Mouse (Mus musculus): ENCODE measurements around the gene H2-Ob.

The H2-Ob gene

GRCm38 (mm10) chr17:34287648-34288047 lies 48.9 kb downstream of the H2-Ob start, which contains the start of gene H2-Aa:
TSS of gene H2-Aa (minus strand) at chr17:34287823.
- peak; percentile 91 for DNase-seq

GRCm38 (mm10) chr17:34288131-34288530 lies 49.4 kb downstream of the H2-Ob start:
- no peak for DNase-seq

- peak; percentile 83 for DNase-seq
Observed at GRCm38 (mm10) chr17:34291609-34292008, 52.9 kb downstream of the H2-Ob start.

GRCm38 (mm10) chr17:34292570-34292969 lies 53.9 kb downstream of the H2-Ob start:
- no peak for DNase-seq

GRCm38 (mm10) chr17:34293533-34293932 lies 54.8 kb downstream of the H2-Ob start:
- DNase-seq: no peak

- no peak for DNase-seq
Observed at GRCm38 (mm10) chr17:34294249-34294648, 55.5 kb downstream of the H2-Ob start.

- DNase-seq: no peak
Observed at GRCm38 (mm10) chr17:34295307-34295706, 56.6 kb downstream of the H2-Ob start.

- DNase-seq: peak; percentile 79
Observed at GRCm38 (mm10) chr17:34295891-34296794, 57.4 kb downstream of the H2-Ob start.

- no peak for DNase-seq
Observed at GRCm38 (mm10) chr17:34299356-34299755, 60.7 kb downstream of the H2-Ob start.

- no peak for DNase-seq
Observed at GRCm38 (mm10) chr17:34300071-34300470, 61.4 kb downstream of the H2-Ob start.

- DNase-seq: no peak
Observed at GRCm38 (mm10) chr17:34300691-34301566, 62.2 kb downstream of the H2-Ob start.

- DNase-seq: no peak
Observed at GRCm38 (mm10) chr17:34301670-34302190, 63.0 kb downstream of the H2-Ob start.

- DNase-seq: no peak
Observed at GRCm38 (mm10) chr17:34303789-34304188, 65.1 kb downstream of the H2-Ob start.

Measured in kidney, postnatal 14 days (tissue).